Mouse (Mus musculus): ENCODE measurements at regions not wholly inside any gene's neighbourhood (a gene's known extent, or its start where the extent isn't known, plus 50 kb on each side); places are given as distances from the start of the nearest gene placed in this dataset.

DNA sequence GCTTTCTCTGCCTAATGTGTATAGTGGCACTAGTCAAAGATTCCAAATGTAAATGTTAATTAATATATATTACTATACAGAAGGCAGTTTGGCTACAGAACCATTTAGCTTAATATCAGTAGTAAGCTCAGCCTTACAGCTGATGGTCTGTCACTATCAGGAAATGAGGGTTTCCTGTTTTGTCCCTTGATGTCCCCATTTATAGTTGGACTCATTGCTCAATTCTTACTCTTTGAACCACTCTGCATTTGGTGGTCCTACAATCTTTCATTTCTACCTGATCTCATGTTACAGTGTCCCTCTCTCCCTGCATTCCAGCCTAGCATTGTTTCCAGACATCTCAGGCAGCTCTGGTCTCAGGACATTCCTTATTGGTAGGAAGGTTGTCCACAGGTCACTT, 188.8 kb upstream of the Tank start:
- ATAC-seq (ENCODE audit: insufficient number of reproducible peaks, low FRiP score, low TSS enrichment, low read depth), result no peak
- Histone ChIP-seq H3K27me3 (no peaks in the 10 kb centered on the region), H3K9me3 (replicated peaks) (no peaks in the 10 kb centered on the region), H3K4me1 (no peaks in the 10 kb centered on the region), H3K4me3 (replicated peaks) (no peak overlapping the region), H3K4me2 (replicated peaks) (no peak overlapping the region), H3K36me3 (no peaks in the 10 kb centered on the region), H3K9ac (no peak overlapping the region), H3K27ac (replicated peaks) (no peak overlapping the region)

DNA sequence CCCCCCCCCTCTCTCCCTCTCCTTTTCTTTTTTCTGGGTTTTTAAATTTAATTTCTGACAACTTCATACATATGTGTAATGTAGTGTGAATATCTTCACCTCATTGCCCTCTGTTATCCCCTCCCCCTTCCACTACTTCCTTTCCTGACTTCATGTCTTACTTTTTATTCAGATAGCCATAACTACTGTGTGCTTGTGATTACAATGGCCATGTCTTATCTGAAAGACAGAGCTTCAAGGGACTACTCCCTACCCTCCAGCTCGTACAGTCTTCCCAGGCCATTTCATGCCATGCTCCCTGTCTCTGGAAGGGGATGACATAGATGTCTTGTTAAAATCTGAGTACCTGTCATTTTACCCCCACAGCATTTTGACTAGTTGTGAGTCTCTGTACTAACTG, 189.2 kb upstream of the Tank start:
- no peak for ATAC-seq (ENCODE audit: insufficient number of reproducible peaks, low FRiP score, low TSS enrichment, low read depth)
- WGBS, result 65% methylated on average over 1 of the region's 1 CpGs
- H3K27me3 ChIP-seq, result no peaks in the 10 kb centered on the region
- H3K9ac ChIP-seq, result no peak overlapping the region
- H3K4me2 ChIP-seq (replicated peaks), result no peak overlapping the region
- no peaks in the 10 kb centered on the region for H3K36me3 ChIP-seq
- no peaks in the 10 kb centered on the region for H3K4me1 ChIP-seq
- no peak overlapping the region for H3K27ac ChIP-seq (replicated peaks)
- no peak overlapping the region for H3K4me3 ChIP-seq (replicated peaks)
- H3K9me3 ChIP-seq (replicated peaks), result no peaks in the 10 kb centered on the region

DNA sequence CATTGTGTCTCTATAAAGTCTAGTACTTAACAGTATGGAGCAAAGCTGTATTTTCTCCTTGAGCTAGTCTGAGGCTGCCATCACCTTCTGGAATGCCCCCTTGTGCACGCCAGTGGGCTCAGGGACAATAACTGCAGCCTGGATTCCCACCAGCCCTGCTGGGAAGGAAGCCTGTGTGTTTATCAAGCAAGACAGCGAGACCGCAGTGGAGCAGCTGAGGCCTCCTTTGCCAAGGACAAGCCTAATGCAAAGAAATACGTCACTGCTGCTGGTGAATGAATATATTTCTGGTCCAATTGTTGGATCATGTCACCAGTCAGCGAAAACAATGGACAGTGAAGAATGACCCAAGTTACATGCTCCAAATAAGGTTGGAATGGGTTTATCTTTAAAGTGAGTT, 190.8 kb upstream of the Tank start:
- Histone ChIP-seq H3K27ac (replicated peaks) (no peak overlapping the region), H3K4me1 (no peaks in the 10 kb centered on the region), H3K4me3 (replicated peaks) (no peak overlapping the region), H3K4me2 (replicated peaks) (no peak overlapping the region), H3K27me3 (no peaks in the 10 kb centered on the region), H3K36me3 (no peaks in the 10 kb centered on the region), H3K9me3 (replicated peaks) (no peaks in the 10 kb centered on the region), H3K9ac (no peak overlapping the region)
- WGBS, result 75% methylated on average over 5 of the region's 5 CpGs
- ATAC-seq (ENCODE audit: insufficient number of reproducible peaks, low FRiP score, low TSS enrichment, low read depth), result no peak

DNA sequence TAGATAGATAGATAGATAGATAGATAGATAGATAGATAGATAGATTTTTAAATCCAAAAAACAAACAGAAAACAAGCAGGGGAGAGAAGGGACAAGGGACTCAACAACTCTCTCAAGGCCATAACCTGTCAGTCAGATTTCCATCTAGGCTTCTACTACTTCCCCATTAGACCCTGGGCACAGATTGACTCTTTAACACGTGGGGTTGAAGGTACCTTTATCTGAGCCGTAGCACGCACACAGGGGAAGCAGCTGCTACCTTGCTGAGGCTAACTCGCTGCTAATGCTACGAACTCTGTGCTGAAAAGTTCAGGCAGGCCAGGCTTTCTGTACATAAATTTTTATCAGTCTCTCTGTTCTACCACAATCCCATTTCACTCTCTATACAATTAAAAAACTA, 191.4 kb upstream of the Tank start:
- H3K4me2 ChIP-seq (replicated peaks), result no peak overlapping the region
- H3K36me3 ChIP-seq, result no peaks in the 10 kb centered on the region
- no peak for ATAC-seq (ENCODE audit: insufficient number of reproducible peaks, low FRiP score, low TSS enrichment, low read depth)
- H3K9me3 ChIP-seq (replicated peaks), result no peaks in the 10 kb centered on the region
- no peaks in the 10 kb centered on the region for H3K4me1 ChIP-seq
- no peak overlapping the region for H3K9ac ChIP-seq
- 86% methylated on average over 5 of the region's 5 CpGs for whole genome bisulfite sequencing
- H3K4me3 ChIP-seq (replicated peaks), result no peak overlapping the region
- H3K27ac ChIP-seq (replicated peaks), result no peak overlapping the region
- no peaks in the 10 kb centered on the region for H3K27me3 ChIP-seq

DNA sequence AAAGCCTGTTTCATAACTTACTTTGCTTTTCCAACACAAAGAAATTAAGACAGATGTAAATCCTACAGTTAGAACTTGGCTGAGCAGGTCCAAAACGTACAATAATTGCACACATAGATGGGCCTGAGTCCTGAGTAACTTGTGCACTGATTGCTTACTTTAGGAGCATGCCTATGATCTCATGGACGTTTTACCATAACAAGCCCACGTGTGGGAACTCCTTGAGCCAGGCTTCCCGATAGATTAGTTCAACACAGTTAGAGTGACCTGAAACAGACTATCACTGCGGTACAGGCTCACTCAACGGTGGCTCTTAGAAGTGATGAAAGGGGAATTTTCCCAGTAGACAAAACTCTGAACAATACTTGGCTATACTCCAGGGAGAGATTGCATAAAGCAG, 193.9 kb upstream of the Tank start:
- no peak for ATAC-seq (ENCODE audit: insufficient number of reproducible peaks, low FRiP score, low TSS enrichment, low read depth)
- 52% methylated on average over 6 of the region's 6 CpGs for WGBS
- H3K4me1 ChIP-seq, result no peaks in the 10 kb centered on the region
- H3K9me3 ChIP-seq (replicated peaks), result no peaks in the 10 kb centered on the region
- no peak overlapping the region for H3K4me3 ChIP-seq (replicated peaks)
- no peaks in the 10 kb centered on the region for H3K27me3 ChIP-seq
- no peak overlapping the region for H3K9ac ChIP-seq
- H3K27ac ChIP-seq (replicated peaks), result no peak overlapping the region
- no peak overlapping the region for H3K4me2 ChIP-seq (replicated peaks)
- H3K36me3 ChIP-seq, result no peaks in the 10 kb centered on the region

DNA sequence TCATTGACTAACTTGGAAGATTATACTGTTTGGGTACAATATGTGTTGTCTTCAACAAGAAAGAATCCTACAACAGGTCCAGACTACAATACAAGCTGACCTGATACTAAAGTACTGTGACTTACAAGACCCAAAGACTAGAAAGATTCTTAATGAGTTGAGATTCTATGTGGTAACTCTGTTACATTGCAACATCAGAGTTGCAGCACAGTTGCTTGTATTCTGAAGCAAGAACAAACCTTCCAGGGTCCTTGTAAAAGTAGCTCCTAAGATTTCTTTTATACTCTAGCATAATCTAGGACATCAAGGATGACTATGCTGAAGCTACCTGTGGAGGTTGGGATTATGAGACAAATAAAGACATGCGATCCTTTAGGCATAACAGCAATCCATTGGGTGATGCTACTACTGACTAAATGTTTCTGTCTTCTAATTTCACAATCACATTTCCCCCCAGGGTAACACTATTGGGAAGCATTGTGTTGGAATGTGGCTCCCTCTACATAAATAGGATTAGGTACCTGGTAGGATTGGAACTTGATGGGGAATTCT, 194.6 kb upstream of the Tank start:
- Histone ChIP-seq H3K27ac (replicated peaks) (no peak overlapping the region), H3K4me3 (replicated peaks) (no peak overlapping the region), H3K9ac (no peak overlapping the region), H3K36me3 (no peaks in the 10 kb centered on the region), H3K9me3 (replicated peaks) (no peaks in the 10 kb centered on the region), H3K27me3 (no peaks in the 10 kb centered on the region), H3K4me1 (no peaks in the 10 kb centered on the region), H3K4me2 (replicated peaks) (no peak overlapping the region)
- no peak for ATAC-seq (ENCODE audit: insufficient number of reproducible peaks, low FRiP score, low TSS enrichment, low read depth)
- WGBS, result 100% methylated on average over 1 of the region's 1 CpGs

DNA sequence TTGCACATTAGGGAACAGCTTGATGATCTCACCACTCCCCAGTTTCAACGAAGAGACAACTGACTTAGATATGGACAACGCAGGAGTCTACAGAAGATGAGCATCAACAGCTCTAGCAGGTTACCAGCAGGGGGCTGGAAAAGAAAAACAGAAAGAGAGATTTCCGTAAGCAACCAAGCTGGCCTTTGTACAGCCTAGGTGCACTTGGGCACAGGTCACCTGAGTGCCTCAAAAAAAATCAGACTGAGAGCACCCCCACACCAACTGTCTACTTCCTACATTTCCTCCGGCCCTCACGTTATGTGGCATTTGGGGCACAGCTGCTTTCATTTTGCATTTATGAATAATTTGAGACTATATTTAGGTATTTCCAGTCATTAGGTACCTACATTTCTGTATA, 199.3 kb upstream of the Tank start:
- WGBS, result 54% methylated on average over 5 of the region's 5 CpGs

DNA sequence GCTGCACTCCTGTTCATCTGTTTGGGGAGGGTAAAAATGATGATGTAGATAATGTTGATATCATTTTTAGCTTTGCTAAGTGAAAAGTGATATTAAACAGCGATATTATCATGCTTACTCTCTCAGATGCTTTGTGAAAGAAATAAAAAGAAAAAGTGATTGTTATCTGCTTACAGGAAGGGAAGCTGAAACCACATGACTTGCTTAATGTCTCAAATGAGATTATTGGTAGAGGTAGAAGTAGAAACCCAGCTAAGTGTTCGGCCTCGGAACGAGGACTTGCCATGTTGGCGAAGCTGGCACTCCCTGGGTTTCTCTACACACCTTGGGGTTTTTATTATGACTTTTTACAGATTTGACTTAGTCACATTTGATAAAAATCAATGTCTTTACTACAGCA, 200.1 kb upstream of the Tank start:
- Histone ChIP-seq H3K4me3 (replicated peaks) (no peak overlapping the region), H3K27ac (replicated peaks) (no peak overlapping the region), H3K9ac (no peak overlapping the region), H3K4me2 (replicated peaks) (no peak overlapping the region), H3K4me1 (no peaks in the 10 kb centered on the region), H3K36me3 (no peaks in the 10 kb centered on the region), H3K27me3 (no peaks in the 10 kb centered on the region), H3K9me3 (replicated peaks) (no peaks in the 10 kb centered on the region)
- 85% methylated on average over 5 of the region's 5 CpGs for WGBS
- no peak for ATAC-seq (ENCODE audit: insufficient number of reproducible peaks, low FRiP score, low TSS enrichment, low read depth)

More for the DNA sequence above, 199.3 kb upstream of the Tank start:
- no peaks in the 10 kb centered on the region for H3K27me3 ChIP-seq
- H3K9me3 ChIP-seq (replicated peaks), result no peaks in the 10 kb centered on the region
- no peak for ATAC-seq (ENCODE audit: insufficient number of reproducible peaks, low FRiP score, low TSS enrichment, low read depth)
- no peak overlapping the region for H3K9ac ChIP-seq
- no peak overlapping the region for H3K4me2 ChIP-seq (replicated peaks)
- no peaks in the 10 kb centered on the region for H3K4me1 ChIP-seq
- no peak overlapping the region for H3K4me3 ChIP-seq (replicated peaks)
- H3K27ac ChIP-seq (replicated peaks), result no peak overlapping the region
- no peaks in the 10 kb centered on the region for H3K36me3 ChIP-seq

DNA sequence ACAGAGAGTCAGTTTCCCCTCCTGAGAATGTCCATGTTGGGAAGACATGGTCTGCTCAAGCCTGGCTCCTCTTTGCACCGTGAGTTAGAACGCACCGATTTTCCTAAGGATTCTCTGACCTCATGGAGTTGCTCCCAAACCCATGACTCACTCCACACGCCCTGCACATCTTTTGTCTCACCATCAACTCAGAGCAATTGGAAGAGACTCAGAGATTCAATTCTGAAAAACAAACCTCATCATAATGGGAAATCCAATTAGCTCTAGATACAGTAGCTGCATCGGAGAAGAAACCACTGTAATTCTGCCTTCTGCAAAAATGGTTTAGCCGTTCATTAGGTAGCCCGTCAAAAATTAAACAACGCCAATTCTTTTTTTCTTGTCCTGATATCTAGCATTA, 200.6 kb upstream of the Tank start:
- no peak overlapping the region for H3K4me3 ChIP-seq (replicated peaks)
- H3K36me3 ChIP-seq, result no peaks in the 10 kb centered on the region
- no peak overlapping the region for H3K27ac ChIP-seq (replicated peaks)
- H3K27me3 ChIP-seq, result no peaks in the 10 kb centered on the region
- 87% methylated on average over 8 of the region's 8 CpGs for WGBS
- no peak overlapping the region for H3K4me2 ChIP-seq (replicated peaks)
- no peaks in the 10 kb centered on the region for H3K9me3 ChIP-seq (replicated peaks)
- no peaks in the 10 kb centered on the region for H3K4me1 ChIP-seq
- H3K9ac ChIP-seq, result no peak overlapping the region
- no peak for ATAC-seq (ENCODE audit: insufficient number of reproducible peaks, low FRiP score, low TSS enrichment, low read depth)

DNA sequence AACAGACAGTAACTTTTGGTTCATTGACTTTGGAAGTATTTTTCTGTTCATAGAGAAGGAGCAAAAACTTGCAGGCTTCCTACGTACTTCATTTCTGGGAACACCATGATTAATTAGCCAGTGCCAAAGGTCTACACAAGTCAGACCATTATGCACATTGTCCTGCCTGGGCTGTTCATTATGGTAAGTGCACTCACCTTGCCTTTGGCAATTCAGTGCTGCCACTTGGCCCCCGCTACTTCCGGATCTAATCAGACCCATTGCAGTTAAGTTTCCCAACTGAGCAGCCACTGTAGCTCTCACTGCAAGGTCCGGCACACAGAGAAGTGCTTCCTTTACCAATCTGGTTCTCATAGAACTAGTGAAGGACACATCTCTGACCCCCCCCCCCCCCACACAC, 215.8 kb upstream of the Tank start:
- Histone ChIP-seq H3K27me3 (no peaks in the 10 kb centered on the region), H3K4me3 (replicated peaks) (no peak overlapping the region), H3K4me2 (replicated peaks) (no peak overlapping the region), H3K9ac (no peak overlapping the region), H3K36me3 (no peaks in the 10 kb centered on the region), H3K9me3 (replicated peaks) (no peaks in the 10 kb centered on the region), H3K27ac (replicated peaks) (no peak overlapping the region), H3K4me1 (no peaks in the 10 kb centered on the region)
- ATAC-seq (ENCODE audit: insufficient number of reproducible peaks, low FRiP score, low TSS enrichment, low read depth), result no peak
- 72% methylated on average over 4 of the region's 4 CpGs for WGBS

DNA sequence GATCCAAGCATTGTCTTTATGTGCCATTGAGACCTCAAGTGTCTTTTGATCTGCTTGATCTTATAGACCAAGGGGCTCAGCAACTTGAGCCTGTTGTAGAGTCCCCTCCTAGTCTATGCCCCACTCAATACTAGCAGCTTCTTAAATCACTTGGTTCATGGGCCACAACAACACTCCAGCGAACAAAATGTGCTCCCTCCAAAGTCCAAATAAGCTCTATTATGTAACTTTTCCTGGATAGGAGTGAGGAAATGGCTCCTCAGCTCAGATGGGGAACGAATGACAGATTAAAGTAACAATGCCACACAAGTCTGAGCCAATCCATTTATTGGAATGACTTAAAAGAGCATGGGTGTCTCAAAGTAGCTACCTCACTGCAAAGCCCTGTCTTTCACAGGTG, 217.0 kb upstream of the Tank start:
- Histone ChIP-seq H3K36me3 (no peaks in the 10 kb centered on the region), H3K4me1 (no peaks in the 10 kb centered on the region), H3K27me3 (no peaks in the 10 kb centered on the region), H3K9me3 (replicated peaks) (no peaks in the 10 kb centered on the region), H3K9ac (no peak overlapping the region), H3K4me3 (replicated peaks) (no peak overlapping the region), H3K4me2 (replicated peaks) (no peak overlapping the region), H3K27ac (replicated peaks) (no peak overlapping the region)
- 83% methylated on average over 2 of the region's 2 CpGs for WGBS
- no peak for ATAC-seq (ENCODE audit: insufficient number of reproducible peaks, low FRiP score, low TSS enrichment, low read depth)

DNA sequence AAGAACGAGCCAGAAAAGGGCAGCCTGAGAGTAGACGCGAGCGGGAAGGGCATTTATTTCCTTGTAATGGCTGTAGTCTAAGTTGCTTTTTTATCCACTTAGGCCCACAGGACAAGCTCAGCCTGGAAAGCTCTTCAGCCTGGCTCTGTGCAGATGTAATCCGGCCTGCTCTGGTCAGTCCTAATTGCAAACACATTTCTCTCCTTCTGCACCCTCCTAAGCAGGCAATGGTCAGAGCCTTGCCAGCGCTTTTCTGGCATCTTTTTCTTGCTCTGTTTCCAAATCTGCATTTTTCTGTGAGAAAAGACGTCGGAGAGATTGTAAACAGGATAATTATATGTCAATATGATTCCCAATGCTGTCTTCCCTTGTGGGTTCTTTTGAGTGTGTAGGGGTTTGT, 224.3 kb upstream of the Tank start:
- Histone ChIP-seq H3K27ac (replicated peaks) (peak overlapping the region; percentile 78), H3K4me1 (0 out of 2 replicates have a peak, but pooled peaks cover 10% of the 10 kb centered on the region), H3K4me2 (replicated peaks) (no peak overlapping the region), H3K9ac (no peak overlapping the region), H3K27me3 (no peaks in the 10 kb centered on the region), H3K36me3 (no peaks in the 10 kb centered on the region), H3K9me3 (replicated peaks) (no peaks in the 10 kb centered on the region), H3K4me3 (replicated peaks) (no peak overlapping the region)
- 22% methylated on average over 8 of the region's 8 CpGs for WGBS
- ATAC-seq (ENCODE audit: insufficient number of reproducible peaks, low FRiP score, low TSS enrichment, low read depth), result peak; percentile 92

Measured in embryonic facial prominence, embryonic 15.5 days (tissue).